Mouse (Mus musculus) midbrain, embryonic 11.5 days (tissue): Measurements from ENCODE around the gene Creb3l2. TPM values are rescaled to one million over a fixed set of nuclear protein-coding genes. Genes with fewer than 3 reads are reported as not detected.
"Not testable (repeated sequence)": the region's sequence is repeated elsewhere in the genome, so short reads cannot be mapped to it uniquely, and the experiment has no call there.

Experiments
- ATAC-seq: fragments of 200-750 bp; cut with Nextera tagmentation; 2 replicates; pipeline ENCODE4 v1.8.0; 2017; ENCODE audit warnings: moderate TSS enrichment, moderate library complexity; ENCODE audit not compliant: low FRiP score
- DNase-seq: peaks from one replicate; pipeline ENCODE4 v3.0.0; 2015; ENCODE audit warnings: low spot score; ENCODE audit errors: missing footprints
- H3K27ac ChIP-seq: fragments of 300-500 bp; sonication (generic); 2 replicates; pipeline ENCODE4 v1.5.1; 2014; ENCODE audit warnings: low read depth, low read length
- H3K27me3 ChIP-seq: fragments of 300-500 bp; sonication (generic); 2 replicates; pipeline ENCODE4 v1.6.1; 2014; ENCODE audit warnings: mild to moderate bottlenecking, low read length, moderate library complexity, mixed read lengths; ENCODE audit not compliant: control insufficient read depth, insufficient read depth
- H3K36me3 ChIP-seq: fragments of 300-500 bp; sonication (generic); 2 replicates; pipeline ENCODE4 v1.6.1; 2014; ENCODE audit warnings: mild to moderate bottlenecking, low read length, moderate library complexity, mixed read lengths; ENCODE audit not compliant: control insufficient read depth, insufficient read depth
- H3K4me1 ChIP-seq: fragments of 300-500 bp; sonication (generic); 2 replicates; pipeline ENCODE4 v1.6.1; 2014; ENCODE audit warnings: low read length; ENCODE audit not compliant: control insufficient read depth, insufficient read depth
- H3K4me2 ChIP-seq: fragments of 300-500 bp; sonication (generic); 2 replicates; pipeline ENCODE4 v1.6.1; 2014; ENCODE audit warnings: mild to moderate bottlenecking, moderate library complexity
- H3K4me3 ChIP-seq: fragments of 300-500 bp; sonication (generic); 2 replicates; pipeline ENCODE4 v1.5.1; 2014; ENCODE audit warnings: low read depth, low read length
- H3K9ac ChIP-seq: fragments of 300-500 bp; sonication (generic); 2 replicates; pipeline ENCODE4 v1.6.1; 2014; ENCODE audit warnings: low read length
- H3K9me3 ChIP-seq: fragments of 300-500 bp; sonication (generic); 2 replicates; pipeline ENCODE4 v1.6.1; 2016; ENCODE audit warnings: low read length; ENCODE audit not compliant: control insufficient read depth
- WGBS: fragments of 180-500 bp; shearing (Covaris S2); extraction: QIAGEN DNeasy Blood & Tissue Kit; methylation state at CpG from one replicate; pipeline ENCODE4 v1.1.7; 2014; 5-methylcytosine and 5-hydroxymethylcytosine counted together
- polyA plus RNA-seq: library from polyadenylated mRNA; unstranded; fragments of >200 nt; fragmentation: Nextera tagmentation; extraction: Ambion mirVana; gene quantifications from 2 replicates; pipeline ENCODE4 v1.2.1, GENCODE M21; 2014

The Creb3l2 gene
- polyA plus RNA-seq, 1 experiment from 2014 or later, result 5.5 TPM

GRCm38 (mm10) chr6:37377836-37378580 is 63.9 kb downstream of the Creb3l2 start:
- no peaks in the 10 kb centered on the region for H3K36me3 ChIP-seq
- H3K4me1 ChIP-seq, result no peaks in the 10 kb centered on the region
- WGBS, result 91% methylated on average over 12 of the region's 12 CpGs
- no peak overlapping the region for H3K9ac ChIP-seq
- no peak overlapping the region for H3K27ac ChIP-seq
- DNase-seq (no peak), ATAC-seq (no peak)
- H3K4me3 ChIP-seq, result no peak overlapping the region
- H3K27me3 ChIP-seq, result no peaks in the 10 kb centered on the region
- no peak overlapping the region for H3K4me2 ChIP-seq
- no peaks in the 10 kb centered on the region for H3K9me3 ChIP-seq

GRCm38 (mm10) chr6:37377387-37377786 is 64.6 kb downstream of the Creb3l2 start:
- not testable (repeated sequence) for H3K9ac ChIP-seq, H3K4me2 ChIP-seq, H3K4me1 ChIP-seq, DNase-seq, H3K27me3 ChIP-seq, H3K36me3 ChIP-seq, H3K27ac ChIP-seq, H3K9me3 ChIP-seq, H3K4me3 ChIP-seq, ATAC-seq
- 62% methylated on average over 3 of the region's 3 CpGs for WGBS

GRCm38 (mm10) chr6:37375452-37375851 is 66.5 kb downstream of the Creb3l2 start:
- Histone ChIP-seq H3K9me3 (no peaks in the 10 kb centered on the region), H3K4me1 (no peaks in the 10 kb centered on the region), H3K4me3 (no peak overlapping the region), H3K27ac (no peak overlapping the region), H3K9ac (no peak overlapping the region), H3K36me3 (no peaks in the 10 kb centered on the region), H3K27me3 (no peaks in the 10 kb centered on the region), H3K4me2 (no peak overlapping the region)
- DNase-seq (no peak), ATAC-seq (no peak)
- 80% methylated on average over 10 of the region's 10 CpGs for WGBS

GRCm38 (mm10) chr6:37371341-37371740 is 70.6 kb downstream of the Creb3l2 start:
- Histone ChIP-seq H3K27me3 (no peaks in the 10 kb centered on the region), H3K36me3 (no peaks in the 10 kb centered on the region), H3K27ac (no peak overlapping the region), H3K9ac (no peak overlapping the region), H3K4me1 (no peaks in the 10 kb centered on the region), H3K9me3 (no peaks in the 10 kb centered on the region), H3K4me2 (no peak overlapping the region), H3K4me3 (no peak overlapping the region)
- 75% methylated on average over 7 of the region's 7 CpGs for WGBS
- DNase-seq (no peak), ATAC-seq (no peak)

- no peak overlapping the region for H3K27ac ChIP-seq
- H3K9me3 ChIP-seq, result no peaks in the 10 kb centered on the region
- no peak overlapping the region for H3K4me3 ChIP-seq
- H3K36me3 ChIP-seq, result no peaks in the 10 kb centered on the region
- H3K4me1 ChIP-seq, result no peaks in the 10 kb centered on the region
- no peaks in the 10 kb centered on the region for H3K27me3 ChIP-seq
- DNase-seq, result no peak
- no peak for ATAC-seq
- H3K4me2 ChIP-seq, result no peak overlapping the region
- 92% methylated on average over 12 of the region's 12 CpGs for WGBS
- H3K9ac ChIP-seq, result no peak overlapping the region
Measured at GRCm38 (mm10) chr6:37370566-37370965, 71.4 kb downstream of the Creb3l2 start.

GRCm38 (mm10) chr6:37369750-37370149 is 72.2 kb downstream of the Creb3l2 start:
- H3K9me3 ChIP-seq, result no peaks in the 10 kb centered on the region
- no peaks in the 10 kb centered on the region for H3K4me1 ChIP-seq
- H3K36me3 ChIP-seq, result no peaks in the 10 kb centered on the region
- ATAC-seq (no peak), DNase-seq (no peak)
- no peak overlapping the region for H3K27ac ChIP-seq
- WGBS, result 89% methylated on average over 6 of the region's 6 CpGs
- no peak overlapping the region for H3K4me2 ChIP-seq
- H3K9ac ChIP-seq, result no peak overlapping the region
- no peak overlapping the region for H3K4me3 ChIP-seq
- no peaks in the 10 kb centered on the region for H3K27me3 ChIP-seq

GRCm38 (mm10) chr6:37368281-37368680 is 73.7 kb downstream of the Creb3l2 start:
- Histone ChIP-seq H3K9me3 (no peaks in the 10 kb centered on the region), H3K27ac (no peak overlapping the region), H3K4me2 (no peak overlapping the region), H3K27me3 (no peaks in the 10 kb centered on the region), H3K4me3 (no peak overlapping the region), H3K9ac (no peak overlapping the region), H3K36me3 (no peaks in the 10 kb centered on the region), H3K4me1 (no peaks in the 10 kb centered on the region)
- 85% methylated on average over 13 of the region's 13 CpGs for WGBS
- no peak for ATAC-seq
- DNase-seq, result no peak

- 96% methylated on average over 6 of the region's 6 CpGs for WGBS
- Histone ChIP-seq H3K9ac (no peak overlapping the region), H3K36me3 (no peaks in the 10 kb centered on the region), H3K27ac (no peak overlapping the region), H3K4me2 (no peak overlapping the region), H3K27me3 (no peaks in the 10 kb centered on the region), H3K4me3 (no peak overlapping the region), H3K9me3 (no peaks in the 10 kb centered on the region), H3K4me1 (no peaks in the 10 kb centered on the region)
- ATAC-seq (no peak), DNase-seq (no peak)
Measured at GRCm38 (mm10) chr6:37366991-37367390, 75.0 kb downstream of the Creb3l2 start.

GRCm38 (mm10) chr6:37365179-37365578 is 76.8 kb downstream of the Creb3l2 start:
- DNase-seq, result no peak

More at GRCm38 (mm10) chr6:37365179-37365578, 76.8 kb downstream of the Creb3l2 start:
- Histone ChIP-seq H3K9ac (no peak overlapping the region), H3K27me3 (no peaks in the 10 kb centered on the region), H3K9me3 (no peaks in the 10 kb centered on the region), H3K36me3 (no peaks in the 10 kb centered on the region), H3K4me1 (peaks cover 13% of the 10 kb centered on the region), H3K27ac (no peak overlapping the region), H3K4me3 (no peak overlapping the region), H3K4me2 (no peak overlapping the region)
- ATAC-seq, result no peak
- WGBS, result 57% methylated on average over 11 of the region's 11 CpGs
